11 mouse cellular contexts compared by ENCODE assay signal in the genomic region with DNA sequence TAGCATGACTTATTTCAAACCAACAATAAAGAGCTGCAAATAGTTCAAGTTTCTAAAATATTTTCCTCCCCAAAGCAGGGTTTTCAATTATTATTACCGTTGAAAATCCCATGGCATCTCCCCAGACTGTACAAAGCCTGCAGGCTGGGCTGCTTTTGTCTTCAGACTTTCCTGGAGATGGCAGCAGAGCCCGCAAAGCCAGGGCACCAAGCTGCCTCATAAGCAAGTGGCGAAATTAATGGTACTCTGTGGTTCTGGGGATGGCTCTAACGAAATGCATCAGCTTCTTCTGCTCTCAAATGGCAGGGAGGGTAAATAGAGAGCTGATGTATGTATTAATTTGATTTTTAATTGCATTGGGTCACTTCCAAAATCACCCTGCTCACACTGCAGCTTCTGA.
A peak's percentile ranks its signal among the peaks of the same experiment; 100 is the strongest.
DNase-seq lines count a peak whose midpoint lies in the region; ATAC-seq and TF ChIP-seq lines count a peak whose summit lies in the region.
"Had no signal": no experiment of that assay in that cellular context is flagged by ENCODE, and none has a peak within 500 bp of the region (broad histone marks: within the 10 kb centered on the region; RNA-seq: fewer than 3 reads in every experiment).

No protein-coding gene starts in this region.

- DNase-seq in frontal cortex, postnatal 25 days (ENCODE audit: low spot score in 2 of 2): no peak
- DNase-seq in right cerebral cortex, adult 2 months (ENCODE audit: low spot score in 2 of 2): peak; percentile 5 to 22
- no peak for DNase-seq in right cerebral cortex, postnatal 25 days
- DNase-seq in hindbrain, postnatal 0 days (ENCODE audit: low spot score): peak; percentile 80
- peak; percentile 36 for DNase-seq in right cerebral cortex, postnatal 4 days
- DNase-seq in lung, postnatal 0 days (ENCODE audit: low spot score): no peak
- DNase-seq: adrenal gland, adult 8-10 months had no signal

- H3K4me1 ChIP-seq in hindbrain, postnatal 0 days (ENCODE audit: insufficient read depth, low read length): 0 out of 2 replicates have a peak, but pooled peaks cover 2% of the 10 kb centered on the region
- H3K4me1 ChIP-seq in lung, postnatal 0 days (ENCODE audit: insufficient read depth, low read depth, low read length): no peaks in the 10 kb centered on the region
- H3K4me1 ChIP-seq: embryonic facial prominence, embryonic 15.5 days had no signal

- 22% methylated on average over 4 of the region's 4 CpGs for WGBS in hindbrain, postnatal 0 days
- WGBS in lung, postnatal 0 days: 54% methylated on average over 4 of the region's 4 CpGs

- no peaks in the 10 kb centered on the region for H3K36me3 ChIP-seq in hindbrain, postnatal 0 days (ENCODE audit: insufficient read depth, low read length)
- H3K36me3 ChIP-seq in lung, postnatal 0 days (ENCODE audit: insufficient read depth, low read length): no peaks in the 10 kb centered on the region
- H3K36me3 ChIP-seq: embryonic facial prominence, embryonic 15.5 days; G1E; neural tube, embryonic 12.5 days had no signal

- H3K9me3 ChIP-seq in hindbrain, postnatal 0 days (ENCODE audit: low read length): no peaks in the 10 kb centered on the region
- no peaks in the 10 kb centered on the region for H3K9me3 ChIP-seq in lung, postnatal 0 days (ENCODE audit: low read length)
- H3K9me3 ChIP-seq: embryonic facial prominence, embryonic 15.5 days; G1E; neural tube, embryonic 12.5 days had no signal

- peak overlapping the region; percentile 31; the same call in 1 of the 2 replicates for H3K4me2 ChIP-seq in hindbrain, postnatal 0 days (ENCODE audit: low read depth, low read length)
- H3K4me2 ChIP-seq in lung, postnatal 0 days (replicated peaks; ENCODE audit: low read depth, low read length): no peak overlapping the region
- H3K4me2 ChIP-seq: embryonic facial prominence, embryonic 15.5 days; neural tube, embryonic 12.5 days had no signal

- ATAC-seq in frontal cortex, adult (ENCODE audit: low TSS enrichment): peak; percentile 86
- peak; percentile 81 for ATAC-seq in hindbrain, postnatal 0 days
- ATAC-seq in lung, postnatal 0 days: no peak

- no peaks in the 10 kb centered on the region for H3K27me3 ChIP-seq in hindbrain, postnatal 0 days (ENCODE audit: insufficient read depth, low read length)
- no peaks in the 10 kb centered on the region for H3K27me3 ChIP-seq in lung, postnatal 0 days (replicated peaks; ENCODE audit: insufficient read depth, low read length)
- H3K27me3 ChIP-seq: embryonic facial prominence, embryonic 15.5 days; neural tube, embryonic 12.5 days had no signal

- TF ChIP-seq EP300 in lung, postnatal 0 days (IDR thresholded peaks at IDR 0.05): no peak

- no peak overlapping the region for H3K4me3 ChIP-seq in hindbrain, postnatal 0 days (ENCODE audit: low read length)
- H3K4me3 ChIP-seq in lung, postnatal 0 days (ENCODE audit: low read depth, low read length): no peak overlapping the region
- H3K4me3 ChIP-seq: embryonic facial prominence, embryonic 15.5 days; neural tube, embryonic 12.5 days had no signal

- peak; percentile 79 for TF ChIP-seq CTCF in hindbrain, postnatal 0 days (IDR thresholded peaks at IDR 0.05; ENCODE audit: low read depth)
- TF ChIP-seq CTCF in lung, postnatal 0 days (IDR thresholded peaks at IDR 0.05): no peak

- no peak overlapping the region for H3K27ac ChIP-seq in hindbrain, postnatal 0 days
- no peak overlapping the region for H3K27ac ChIP-seq in lung, postnatal 0 days (ENCODE audit: low read length)
- H3K27ac ChIP-seq: embryonic facial prominence, embryonic 15.5 days; neural tube, embryonic 12.5 days had no signal

- H3K9ac ChIP-seq in hindbrain, postnatal 0 days (replicated peaks; ENCODE audit: low read length): no peak overlapping the region
- H3K9ac ChIP-seq in lung, postnatal 0 days (replicated peaks; ENCODE audit: low read depth): no peak overlapping the region
- H3K9ac ChIP-seq: embryonic facial prominence, embryonic 15.5 days; neural tube, embryonic 12.5 days had no signal

Comparison
In these comparisons a context has a peak if more than half of its experiments do, and no peak if none do; other contexts are left out.
1. DNase-seq: peak in right cerebral cortex, adult 2 months (2 of 2), hindbrain, postnatal 0 days (single experiment) and right cerebral cortex, postnatal 4 days (single experiment); none in frontal cortex, postnatal 25 days (0 of 2), right cerebral cortex, postnatal 25 days (single experiment) and lung, postnatal 0 days (single experiment).